Mouse (Mus musculus) cerebellum, adult 11-12 months (tissue): ENCODE measurements around the gene Rtn4.
"Not testable (repeated sequence)": the region's sequence is repeated elsewhere in the genome, so short reads cannot be mapped to it uniquely, and the experiment has no call there.

Source experiments
- DNase-seq: peaks from one replicate; pipeline ENCODE4 v3.0.0; 2022

Rtn4 gene

GRCm38 (mm10) chr11:29692683-29693272, at the start of gene Rtn4:
TSS of gene Rtn4 (plus strand) at chr11:29692947.
- peak; percentile 98 for DNase-seq

- no peak for DNase-seq
Observed at GRCm38 (mm10) chr11:29644421-29644820, 48.3 kb upstream of the Rtn4 start.

GRCm38 (mm10) chr11:29645411-29646066, 47.2 kb upstream of the Rtn4 start:
- DNase-seq, result no peak

- no peak for DNase-seq
Observed at GRCm38 (mm10) chr11:29647568-29648319, 45.0 kb upstream of the Rtn4 start.

- not testable (repeated sequence) for DNase-seq
Observed at GRCm38 (mm10) chr11:29655381-29655780, 37.4 kb upstream of the Rtn4 start.

GRCm38 (mm10) chr11:29660740-29661139, 32.0 kb upstream of the Rtn4 start:
- no peak for DNase-seq

- no peak for DNase-seq
Observed at GRCm38 (mm10) chr11:29667634-29668033, 25.1 kb upstream of the Rtn4 start.

- no peak for DNase-seq
Observed at GRCm38 (mm10) chr11:29669706-29670105, 23.0 kb upstream of the Rtn4 start.

- DNase-seq, result no peak
Observed at GRCm38 (mm10) chr11:29673359-29673758, 19.4 kb upstream of the Rtn4 start.

GRCm38 (mm10) chr11:29676718-29677117, 16.0 kb upstream of the Rtn4 start:
- no peak for DNase-seq

GRCm38 (mm10) chr11:29679942-29680341, 12.8 kb upstream of the Rtn4 start:
- DNase-seq, result no peak

- DNase-seq, result no peak
Observed at GRCm38 (mm10) chr11:29680771-29681170, 12.0 kb upstream of the Rtn4 start.

- no peak for DNase-seq
Observed at GRCm38 (mm10) chr11:29684272-29684671, 8.5 kb upstream of the Rtn4 start.

GRCm38 (mm10) chr11:29686176-29686575, 6.6 kb upstream of the Rtn4 start:
- no peak for DNase-seq

- DNase-seq, result no peak
Observed at GRCm38 (mm10) chr11:29691556-29691955, 1.2 kb upstream of the Rtn4 start.

GRCm38 (mm10) chr11:29692111-29692682, 550 bp upstream of the Rtn4 start:
- peak; percentile 22 for DNase-seq

GRCm38 (mm10) chr11:29693576-29694410, 1.0 kb downstream of the Rtn4 start:
- peak; percentile 84 for DNase-seq

- no peak for DNase-seq
Observed at GRCm38 (mm10) chr11:29694754-29695153, 2.0 kb downstream of the Rtn4 start.

- no peak for DNase-seq
Observed at GRCm38 (mm10) chr11:29702721-29703120, 10.0 kb downstream of the Rtn4 start.

- no peak for DNase-seq
Observed at GRCm38 (mm10) chr11:29705263-29705662, 12.5 kb downstream of the Rtn4 start.

- DNase-seq, result no peak
Observed at GRCm38 (mm10) chr11:29706845-29707244, 14.1 kb downstream of the Rtn4 start.

- no peak for DNase-seq
Observed at GRCm38 (mm10) chr11:29709512-29709911, 16.8 kb downstream of the Rtn4 start.

- DNase-seq, result no peak
Observed at GRCm38 (mm10) chr11:29714114-29714513, 21.4 kb downstream of the Rtn4 start.
